Mouse (Mus musculus): Measurements from ENCODE around the gene Rps13.

GRCm38 (mm10) chr7:116292377-116292776 is 41.6 kb downstream of the Rps13 start:
- TF ChIP-seq CTCF (conservative IDR thresholded peaks at IDR 0.05; ENCODE audit: low read length) (no peak), POU5F1 (IDR thresholded peaks at IDR 0.05; ENCODE audit: borderline replicate concordance, low read length) (no peak), NANOG (IDR thresholded peaks at IDR 0.05; ENCODE audit: borderline replicate concordance, low read length) (no peak)

Measured in E14TG2a.4 (cell line).